Mouse (Mus musculus) E14TG2a.4 (cell line): ENCODE data around the gene Rnf166.

ENCODE experiments used
- H3K27me3 ChIP-seq: 2 replicates; pipeline ENCODE4 v1.6.1; 2014; ENCODE audit warnings: low read length, control low read depth; ENCODE audit not compliant: insufficient read depth
- H3K36me3 ChIP-seq: 2 replicates; pipeline ENCODE4 v1.6.1; 2014; ENCODE audit warnings: low read length, control low read depth; ENCODE audit not compliant: insufficient read depth
- H3K4me1 ChIP-seq: replicated peaks from 2 replicates; pipeline ENCODE4 v1.6.1; 2014; ENCODE audit warnings: low read depth, low read length, control low read depth
- H3K4me3 ChIP-seq: replicated peaks from 2 replicates; pipeline ENCODE4 v1.5.1; 2014; ENCODE audit warnings: mild to moderate bottlenecking, low read length
- H3K9me3 ChIP-seq: 2 replicates; pipeline ENCODE4 v1.6.1; 2014; ENCODE audit warnings: low read length, control low read depth
- CTCF ChIP-seq: conservative IDR thresholded peaks from 2 replicates; pipeline ENCODE4 v1.5.1; 2014; ENCODE audit warnings: low read length
- NANOG ChIP-seq: IDR thresholded peaks from 2 replicates; pipeline ENCODE4 v1.6.1; 2014; ENCODE audit warnings: borderline replicate concordance, low read length, mixed read lengths
- POU5F1 ChIP-seq: IDR thresholded peaks from 2 replicates; pipeline ENCODE4 v1.6.1; 2014; ENCODE audit warnings: low read length, borderline replicate concordance

Gene Rnf166

DNA sequence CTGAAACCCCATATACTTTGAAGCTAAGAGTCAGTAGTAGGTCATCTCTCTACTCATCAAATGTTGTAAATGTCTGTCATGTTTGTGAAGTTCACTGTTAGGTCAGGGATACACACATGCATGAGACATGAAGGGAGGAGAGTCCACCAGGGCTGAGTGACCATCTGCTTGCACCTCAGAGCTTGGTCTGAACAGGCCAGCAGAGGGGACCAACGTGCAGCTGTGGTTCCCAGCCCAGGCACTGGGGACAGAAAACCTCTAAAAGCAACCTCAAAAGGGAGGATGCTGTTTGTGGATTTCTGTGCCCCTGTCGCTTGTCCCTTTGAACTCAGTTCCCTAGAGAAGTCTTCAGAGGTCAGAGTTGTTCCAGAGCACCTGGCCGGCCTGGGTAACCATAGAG lies 30.7 kb downstream of the Rnf166 start:
- H3K4me1 ChIP-seq = peaks cover 43% of the 10 kb centered on the region
- H3K36me3 ChIP-seq = peaks cover 8% of the 10 kb centered on the region
- no peaks in the 10 kb centered on the region for H3K9me3 ChIP-seq
- H3K27me3 ChIP-seq = peaks cover 9% of the 10 kb centered on the region; the same call in 1 of the 2 replicates
- no peak overlapping the region for H3K4me3 ChIP-seq
- TF ChIP-seq POU5F1 (no peak), NANOG (no peak), CTCF (no peak)

DNA sequence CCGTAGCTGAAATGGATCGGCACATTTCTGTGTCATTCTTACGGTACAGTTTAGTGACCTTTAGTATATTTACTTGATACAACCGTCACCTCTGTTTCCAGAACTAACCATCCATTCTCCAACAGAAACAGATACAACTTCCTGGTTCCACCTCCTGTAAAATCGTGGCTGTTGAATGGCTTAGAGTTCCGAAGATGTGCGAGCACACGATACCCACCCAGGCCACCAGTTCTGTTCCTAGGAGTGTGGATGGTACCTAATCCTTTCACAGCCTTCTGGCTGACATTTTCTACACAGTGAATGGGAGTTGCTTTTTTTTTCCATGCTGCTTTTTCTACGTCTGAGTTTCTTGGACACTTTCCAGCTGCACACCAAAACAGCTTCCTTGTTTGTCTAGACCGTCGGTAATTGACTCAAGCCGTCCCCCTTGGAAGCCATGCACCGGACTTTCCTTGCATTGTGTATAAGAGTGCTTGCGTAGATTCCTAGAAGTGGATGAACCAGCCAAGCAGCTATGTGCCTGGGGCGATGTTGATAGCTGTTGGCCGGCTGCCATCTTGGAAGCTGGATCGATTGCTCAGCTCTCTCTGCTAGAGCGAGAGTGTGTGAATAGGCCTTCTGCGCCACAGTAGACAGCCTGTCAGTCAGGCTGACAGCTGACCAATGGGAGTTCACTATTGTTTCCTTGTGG lies 31.7 kb downstream of the Rnf166 start:
- Histone ChIP-seq H3K4me3 (peak overlapping the region; percentile 99), H3K9me3 (no peaks in the 10 kb centered on the region), H3K4me1 (peaks cover 53% of the 10 kb centered on the region), H3K27me3 (peaks cover 9% of the 10 kb centered on the region; the same call in 1 of the 2 replicates), H3K36me3 (peaks cover 18% of the 10 kb centered on the region)
- TF ChIP-seq NANOG = peak; percentile 8; the same call in 1 of the 2 replicates
- TF ChIP-seq CTCF = no peak
- no peak for TF ChIP-seq POU5F1

DNA sequence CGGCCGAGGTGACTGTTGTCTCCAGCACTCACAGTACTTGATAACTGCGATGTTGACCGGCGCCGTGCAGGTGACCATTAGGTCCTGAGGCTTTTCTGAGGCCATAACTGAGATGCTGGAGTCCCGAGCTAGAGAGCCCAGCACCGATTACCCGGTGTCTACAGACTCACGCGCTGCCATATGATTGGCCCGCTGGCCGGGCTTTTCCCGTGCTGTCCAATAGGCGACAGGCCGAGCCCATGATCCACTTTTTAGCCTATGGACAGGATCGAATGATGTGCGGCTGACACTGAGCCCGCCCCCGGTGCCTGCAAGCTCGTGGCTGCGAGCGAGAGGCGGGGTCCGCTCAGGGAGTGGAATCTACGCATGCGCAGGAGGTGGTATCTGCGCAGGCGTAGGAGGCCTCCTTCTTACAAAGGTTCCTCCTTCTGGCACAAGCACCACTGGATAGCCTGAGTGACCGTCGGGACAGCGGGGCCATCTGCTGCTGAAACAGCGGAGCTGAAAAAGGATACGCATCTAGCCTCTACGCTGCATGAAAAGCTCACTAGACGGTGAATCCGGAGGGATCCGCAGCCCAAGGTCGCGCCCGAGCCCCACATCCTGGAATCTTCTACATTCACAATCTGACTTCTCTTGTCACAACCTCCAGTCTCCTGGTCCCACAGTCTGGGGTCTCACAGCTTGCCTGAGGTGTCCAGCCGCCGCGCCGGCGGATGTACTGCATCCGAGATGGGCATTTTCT lies 32.4 kb downstream of the Rnf166 start, which contains the start of gene Mvd:
Mvd (minus strand) TSS at position 161 of the 745 bp plus-strand sequence.
- H3K36me3 ChIP-seq = peaks cover 25% of the 10 kb centered on the region
- TF ChIP-seq CTCF (no peak), NANOG (no peak), POU5F1 (no peak)

DNA sequence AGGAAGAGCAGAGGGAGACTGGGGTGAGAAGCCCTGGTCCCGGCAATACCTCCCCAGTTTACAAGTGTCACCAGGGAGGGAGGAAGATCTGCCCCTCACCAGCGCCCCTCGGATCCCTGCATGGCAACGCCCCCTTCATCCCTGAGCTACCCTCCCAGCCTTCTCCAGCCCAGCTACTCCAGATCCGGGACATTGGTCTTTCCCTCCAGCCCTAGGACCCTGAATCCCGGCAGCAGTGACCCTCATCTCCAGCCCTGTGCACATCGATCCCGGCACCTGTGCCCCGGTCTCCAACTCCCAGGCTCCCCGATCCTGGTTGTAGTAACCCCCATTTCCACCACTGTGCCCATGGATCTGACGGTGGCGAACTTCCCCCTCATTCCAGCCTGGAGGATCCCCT lies 33.1 kb downstream of the Rnf166 start:
- peak overlapping the region; percentile 99 for H3K4me3 ChIP-seq
- peaks cover 32% of the 10 kb centered on the region for H3K36me3 ChIP-seq
- H3K27me3 ChIP-seq = no peaks in the 10 kb centered on the region
- no peaks in the 10 kb centered on the region for H3K9me3 ChIP-seq
- TF ChIP-seq POU5F1 = no peak
- TF ChIP-seq CTCF = no peak
- TF ChIP-seq NANOG = no peak
- H3K4me1 ChIP-seq = peaks cover 68% of the 10 kb centered on the region

More for the DNA sequence above, 32.4 kb downstream of the Rnf166 start, which contains the start of gene Mvd:
- Histone ChIP-seq H3K4me1 (peaks cover 61% of the 10 kb centered on the region), H3K27me3 (peaks cover 4% of the 10 kb centered on the region; the same call in 1 of the 2 replicates), H3K9me3 (no peaks in the 10 kb centered on the region), H3K4me3 (peak within 1 kb of the TSS; percentile 99)

DNA sequence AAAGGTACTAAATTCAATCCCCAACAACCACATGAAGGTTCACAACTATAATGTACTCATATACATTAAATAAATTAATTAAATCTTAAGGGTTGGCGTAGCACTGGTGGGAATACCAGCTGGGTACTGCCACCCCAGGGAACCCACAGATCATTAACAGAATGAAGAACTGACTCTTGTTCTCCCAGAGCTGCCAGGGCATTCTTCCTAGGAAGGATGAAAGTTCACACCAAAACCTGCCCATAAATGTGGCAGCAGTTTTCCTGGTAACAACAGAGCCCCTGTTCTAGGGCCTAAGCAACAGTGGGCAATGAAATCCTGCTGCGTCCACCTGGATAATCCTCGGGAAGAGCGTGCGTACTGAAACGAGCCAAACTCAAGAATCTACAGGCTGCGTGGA lies 33.5 kb downstream of the Rnf166 start:
- Histone ChIP-seq H3K9me3 (no peaks in the 10 kb centered on the region), H3K4me1 (peaks cover 72% of the 10 kb centered on the region), H3K27me3 (no peaks in the 10 kb centered on the region), H3K36me3 (peaks cover 36% of the 10 kb centered on the region), H3K4me3 (peak overlapping the region; percentile 99)
- TF ChIP-seq CTCF = no peak
- no peak for TF ChIP-seq NANOG

DNA sequence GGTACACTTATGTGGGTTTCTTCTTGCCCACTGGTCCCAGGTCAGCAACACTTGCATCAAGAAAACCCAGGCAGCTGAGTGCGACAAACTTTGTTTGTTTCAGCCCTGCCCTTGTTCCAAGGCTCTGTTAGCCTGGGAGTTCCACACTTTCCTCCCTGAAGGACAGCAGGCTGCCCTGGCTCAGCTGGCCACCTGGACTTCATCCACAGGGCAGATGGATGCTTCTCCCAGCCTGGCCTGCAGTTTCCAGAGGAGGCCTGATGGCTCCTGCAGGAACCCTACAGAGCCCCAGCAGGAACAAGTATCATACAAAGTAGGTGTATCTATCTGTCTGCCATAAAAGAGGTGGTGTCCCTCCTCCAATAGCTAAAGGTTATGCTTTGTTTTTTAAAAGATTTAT lies 34.5 kb downstream of the Rnf166 start:
- Histone ChIP-seq H3K36me3 (peaks cover 46% of the 10 kb centered on the region), H3K27me3 (no peaks in the 10 kb centered on the region), H3K4me3 (no peak overlapping the region), H3K4me1 (peaks cover 82% of the 10 kb centered on the region), H3K9me3 (no peaks in the 10 kb centered on the region)
- TF ChIP-seq CTCF (no peak), NANOG (no peak), POU5F1 (no peak)

DNA sequence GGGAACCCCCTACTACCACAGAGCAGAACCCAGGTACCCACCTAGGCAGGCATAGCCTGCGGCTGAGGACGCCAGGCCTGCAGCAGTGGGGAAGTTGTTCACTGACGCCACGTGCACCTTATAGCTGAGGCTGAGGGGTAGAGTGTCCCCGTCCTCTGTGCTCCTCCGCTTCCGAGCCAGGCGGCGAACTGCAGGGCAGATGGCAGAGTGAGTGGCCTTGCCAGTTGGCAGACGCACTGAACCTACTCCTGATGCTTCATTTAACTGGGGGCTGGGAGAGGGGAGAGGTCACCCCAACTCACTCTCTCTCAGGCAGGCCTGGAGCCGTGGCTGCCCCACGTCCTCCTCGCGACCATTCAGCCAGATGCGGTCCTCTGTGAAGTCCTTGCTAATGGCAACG lies 36.5 kb downstream of the Rnf166 start:
- H3K27me3 ChIP-seq = no peaks in the 10 kb centered on the region
- H3K36me3 ChIP-seq = peaks cover 60% of the 10 kb centered on the region
- H3K4me1 ChIP-seq = peaks cover 77% of the 10 kb centered on the region
- H3K4me3 ChIP-seq = no peak overlapping the region
- H3K9me3 ChIP-seq = no peaks in the 10 kb centered on the region
- TF ChIP-seq CTCF (no peak), NANOG (no peak), POU5F1 (no peak)

DNA sequence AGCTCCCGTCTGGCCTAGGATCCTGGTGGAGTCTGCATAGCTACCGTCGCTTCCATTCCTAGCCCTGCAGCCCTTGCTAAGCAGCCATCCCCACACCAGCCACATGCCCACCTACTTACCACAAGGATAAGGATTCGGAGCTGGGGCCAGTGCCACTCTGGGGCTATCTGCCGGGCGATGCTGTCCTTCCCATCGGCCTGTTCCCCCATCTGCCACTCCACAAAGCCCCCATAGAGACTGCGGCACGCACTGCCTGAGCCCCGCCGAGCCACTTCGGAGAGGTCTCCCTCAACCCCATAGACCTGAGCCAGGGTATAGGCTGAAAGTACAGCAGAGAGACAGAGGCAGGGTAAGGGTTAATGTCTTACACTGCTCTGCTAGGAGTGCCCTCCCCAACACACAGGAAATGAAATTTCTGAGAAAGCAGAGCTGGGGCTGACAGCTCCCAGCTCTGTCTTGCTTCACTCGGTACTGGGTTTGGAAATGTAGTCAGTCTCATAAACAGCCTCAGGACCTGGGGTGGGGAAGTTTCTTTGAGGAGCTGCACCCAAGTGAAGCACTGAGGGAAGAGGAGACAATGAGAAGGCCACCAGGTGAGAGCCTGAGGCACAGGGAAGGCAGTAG lies 38.0 kb downstream of the Rnf166 start:
- no peak for TF ChIP-seq POU5F1
- TF ChIP-seq NANOG = no peak
- no peak for TF ChIP-seq CTCF
- Histone ChIP-seq H3K36me3 (peaks cover 74% of the 10 kb centered on the region), H3K27me3 (no peaks in the 10 kb centered on the region), H3K9me3 (no peaks in the 10 kb centered on the region), H3K4me3 (peak overlapping the region; percentile 57), H3K4me1 (peaks cover 88% of the 10 kb centered on the region)
